Mouse (Mus musculus) MEL (cell line): ENCODE data around the gene Vsig8. TPM values are rescaled to one million over a fixed set of nuclear protein-coding genes. Genes with fewer than 3 reads are reported as not detected.

Experiments used
- DNase-seq: peaks from one replicate; pipeline ENCODE4 v3.0.0; 2011; ENCODE audit warnings: low read depth, low spot score
- H3K27ac ChIP-seq: 2 replicates; pipeline ENCODE4 v1.5.1; 2012; ENCODE audit warnings: low read depth, mild to moderate bottlenecking, control low read depth, low read length, moderate library complexity; ENCODE audit not compliant: control insufficient read depth
- H3K27me3 ChIP-seq, 2 experiments: fragments of 150-350 bp in 1 of 2; sonication (generic) in 1 of 2; 2 replicates each; pipeline ENCODE4 v1.6.1; 2012; ENCODE audit warnings: low read length in 2 of 2, mild to moderate bottlenecking in 2 of 2, improper control_type of control experiment in 1 of 2, moderate library complexity in 1 of 2; ENCODE audit not compliant: insufficient read depth in 2 of 2, control insufficient read depth in 1 of 2
- H3K36me3 ChIP-seq, 2 experiments: 2 replicates each; pipeline ENCODE4 v1.6.1; 2012 to 2014; ENCODE audit warnings: low read length in 2 of 2, improper control_type of control experiment in 1 of 2, inconsistent platforms in 1 of 2, mild to moderate bottlenecking in 1 of 2; ENCODE audit not compliant: insufficient read depth in 2 of 2, control insufficient read depth in 1 of 2
- H3K4me1 ChIP-seq, 2 experiments: fragments of 150-350 bp in 1 of 2; sonication (generic) in 1 of 2; 2 replicates each; pipeline ENCODE4 v1.6.1; 2012; ENCODE audit warnings: low read length in 2 of 2, improper control_type of control experiment in 1 of 2, mild to moderate bottlenecking in 1 of 2; ENCODE audit not compliant: insufficient read depth in 2 of 2, control insufficient read depth in 1 of 2
- H3K4me3 ChIP-seq, 2 experiments: fragments of 150-350 bp in 1 of 2; sonication (generic) in 1 of 2; 2 replicates each; pipeline ENCODE4 v1.5.1; 2012; ENCODE audit warnings: low read depth in 2 of 2, low read length in 2 of 2, mild to moderate bottlenecking in 2 of 2, moderate library complexity in 2 of 2, control low read depth in 1 of 2, improper control_type of control experiment in 1 of 2; ENCODE audit not compliant: control insufficient read depth in 1 of 2, insufficient read depth in 1 of 2
- H3K79me2 ChIP-seq: 2 replicates; pipeline ENCODE4 v1.6.1; 2012; ENCODE audit warnings: mild to moderate bottlenecking, low read length, moderate library complexity; ENCODE audit not compliant: control insufficient read depth, poor library complexity, insufficient read depth
- H3K9ac ChIP-seq: 2 replicates; pipeline ENCODE4 v1.6.1; 2012; ENCODE audit warnings: low read depth, mild to moderate bottlenecking, control low read depth, low read length, moderate library complexity; ENCODE audit not compliant: control insufficient read depth, poor library complexity, severe bottlenecking
- H3K9me3 ChIP-seq: fragments of 150-350 bp; sonication (generic); replicated peaks from 2 replicates; pipeline ENCODE4 v1.6.1; 2012; ENCODE audit warnings: mild to moderate bottlenecking, low read length, improper control_type of control experiment, moderate library complexity; ENCODE audit not compliant: insufficient read depth
- BHLHE40 ChIP-seq: IDR thresholded peaks from 2 replicates; pipeline ENCODE4 v1.6.1; 2012; ENCODE audit warnings: low read depth, mild to moderate bottlenecking, inconsistent platforms, low read length, improper control_type of control experiment, borderline replicate concordance
- CHD1 ChIP-seq: IDR thresholded peaks from 2 replicates; pipeline ENCODE4 v1.6.1; 2012; ENCODE audit warnings: low read depth, mild to moderate bottlenecking, inconsistent platforms, low read length, improper control_type of control experiment
- CHD2 ChIP-seq: IDR thresholded peaks from 2 replicates; pipeline ENCODE4 v1.6.1; 2011; ENCODE audit warnings: low read length, improper control_type of control experiment
- CTCF ChIP-seq, 3 experiments: IDR thresholded peaks in 2 of 3; conservative IDR thresholded peaks in 1 of 3; 2 replicates each; pipeline ENCODE4 v1.5.1; 2011 to 2012; ENCODE audit warnings: low read length in 3 of 3, low read depth in 2 of 3, mild to moderate bottlenecking in 2 of 3, improper control_type of control experiment in 1 of 3, inconsistent platforms in 1 of 3, mixed read lengths in 1 of 3, moderate library complexity in 1 of 3; ENCODE audit not compliant: control insufficient read depth in 1 of 3, insufficient read depth in 1 of 3, poor library complexity in 1 of 3, severe bottlenecking in 1 of 3
- ELF1 ChIP-seq: IDR thresholded peaks from 2 replicates; pipeline ENCODE4 v1.6.1; 2014; ENCODE audit warnings: low read depth, mild to moderate bottlenecking, inconsistent platforms, low read length, improper control_type of control experiment, moderate library complexity
- EP300 ChIP-seq, 2 experiments: IDR thresholded peaks; 2 replicates each; pipeline ENCODE4 v1.6.1; 2011; ENCODE audit warnings: improper control_type of control experiment in 2 of 2, low read length in 2 of 2, low read depth in 1 of 2, mild to moderate bottlenecking in 1 of 2
- ETS1 ChIP-seq: IDR thresholded peaks from 2 replicates; pipeline ENCODE4 v1.6.1; 2012; ENCODE audit warnings: low read depth, mild to moderate bottlenecking, inconsistent platforms, low read length, improper control_type of control experiment, moderate library complexity
- GABPA ChIP-seq: IDR thresholded peaks from 2 replicates; pipeline ENCODE4 v1.6.1; 2012; ENCODE audit warnings: low read depth, mild to moderate bottlenecking, inconsistent platforms, low read length, improper control_type of control experiment, moderate library complexity
- HCFC1 ChIP-seq: IDR thresholded peaks from 2 replicates; pipeline ENCODE4 v1.6.1; 2012; ENCODE audit warnings: low read depth, mild to moderate bottlenecking, inconsistent platforms, low read length, improper control_type of control experiment, moderate library complexity
- JUND ChIP-seq: IDR thresholded peaks from 2 replicates; pipeline ENCODE4 v1.6.1; 2011; ENCODE audit warnings: low read depth, mild to moderate bottlenecking, improper control_type of control experiment, low read length
- KAT2A ChIP-seq: conservative IDR thresholded peaks from 2 replicates; pipeline ENCODE4 v1.6.1; 2012; ENCODE audit warnings: low read depth, low read length, improper control_type of control experiment, inconsistent platforms
- MAFK ChIP-seq: IDR thresholded peaks from 2 replicates; pipeline ENCODE4 v1.6.1; 2011; ENCODE audit warnings: low read depth, mild to moderate bottlenecking, low read length, improper control_type of control experiment, borderline replicate concordance
- MYB ChIP-seq: IDR thresholded peaks from 2 replicates; pipeline ENCODE4 v1.6.1; 2011; ENCODE audit warnings: mild to moderate bottlenecking, low read depth, low read length, improper control_type of control experiment
- MYC ChIP-seq: IDR thresholded peaks from 2 replicates; pipeline ENCODE4 v1.6.1; 2011; ENCODE audit warnings: low read depth, mild to moderate bottlenecking, low read length, improper control_type of control experiment, moderate library complexity
- NELFE ChIP-seq: IDR thresholded peaks from 2 replicates; pipeline ENCODE4 v1.6.1; 2011; ENCODE audit warnings: low read depth, low read length, improper control_type of control experiment
- POLR2A ChIP-seq, 2 experiments: IDR thresholded peaks; 2 replicates each; pipeline ENCODE4 v1.6.1; 2011 to 2012; ENCODE audit warnings: low read length in 2 of 2, mild to moderate bottlenecking in 2 of 2, control low read depth in 1 of 2, improper control_type of control experiment in 1 of 2, low read depth in 1 of 2, moderate library complexity in 1 of 2; ENCODE audit not compliant: control insufficient read depth in 1 of 2, insufficient read depth in 1 of 2, poor library complexity in 1 of 2
- POLR2AphosphoS2 ChIP-seq: IDR thresholded peaks from 2 replicates; pipeline ENCODE4 v1.6.1; 2011; ENCODE audit warnings: low read length, improper control_type of control experiment
- POLR2AphosphoS5 ChIP-seq: IDR thresholded peaks from 2 replicates; pipeline ENCODE4 v1.6.1; 2012; ENCODE audit warnings: low read depth, borderline replicate concordance, mild to moderate bottlenecking, inconsistent platforms, low read length, moderate library complexity, mixed read lengths
- RAD21 ChIP-seq: IDR thresholded peaks from 2 replicates; pipeline ENCODE4 v1.6.1; 2011; ENCODE audit warnings: mild to moderate bottlenecking, low read depth, low read length, improper control_type of control experiment
- SIN3A ChIP-seq: IDR thresholded peaks from 2 replicates; pipeline ENCODE4 v1.6.1; 2012; ENCODE audit warnings: low read length, improper control_type of control experiment, inconsistent platforms
- SMC3 ChIP-seq: IDR thresholded peaks from 2 replicates; pipeline ENCODE4 v1.6.1; 2011; ENCODE audit warnings: low read depth, low read length, improper control_type of control experiment
- TBP ChIP-seq: IDR thresholded peaks from 2 replicates; pipeline ENCODE4 v1.8.0; 2011; ENCODE audit warnings: low read depth, low read length, improper control_type of control experiment
- TCF12 ChIP-seq: IDR thresholded peaks from 2 replicates; pipeline ENCODE4 v1.6.1; 2014; ENCODE audit warnings: low read depth, mild to moderate bottlenecking, inconsistent platforms, low read length, improper control_type of control experiment, moderate library complexity
- USF1 ChIP-seq: IDR thresholded peaks from 2 replicates; pipeline ENCODE4 v1.6.1; 2014; ENCODE audit warnings: low read depth, mild to moderate bottlenecking, inconsistent platforms, low read length, improper control_type of control experiment, moderate library complexity
- ZC3H11A ChIP-seq: IDR thresholded peaks from 2 replicates; pipeline ENCODE4 v1.6.1; 2012; ENCODE audit warnings: low read depth, mild to moderate bottlenecking, inconsistent platforms, low read length, improper control_type of control experiment
- ZNF384 ChIP-seq: IDR thresholded peaks from 2 replicates; pipeline ENCODE4 v1.6.1; 2012; ENCODE audit warnings: low read depth, mild to moderate bottlenecking, inconsistent platforms, low read length, improper control_type of control experiment
- polyA plus RNA-seq, 2 experiments: library from polyadenylated mRNA; stranded (reverse) in 1 of 2; unstranded in 1 of 2; fragments of >175 nt in 1 of 2; fragments of >200 nt in 1 of 2; gene quantifications; 2 replicates each; pipeline versions ENCODE4 v1.2.1 to v1.2.4; 2012; ENCODE audit warnings: low replicate concordance in 2 of 2, low read depth in 1 of 2; ENCODE audit not compliant: insufficient read length in 2 of 2, insufficient read depth in 1 of 2, missing spikeins in 1 of 2
- total RNA-seq: library from RNA; depleted of rRNA; stranded (reverse); fragments of 300-350 nt; gene quantifications from 2 replicates; pipeline ENCODE4 v1.2.3, GENCODE M21; 2012

Vsig8 gene
- total and polyA plus RNA-seq, 3 experiments = not detected

GRCm38 (mm10) chr1:172510421-172510972 lies 45.2 kb upstream of the Vsig8 start:
- H3K27ac ChIP-seq = no peak overlapping the region
- H3K9ac ChIP-seq = no peak overlapping the region

DNA sequence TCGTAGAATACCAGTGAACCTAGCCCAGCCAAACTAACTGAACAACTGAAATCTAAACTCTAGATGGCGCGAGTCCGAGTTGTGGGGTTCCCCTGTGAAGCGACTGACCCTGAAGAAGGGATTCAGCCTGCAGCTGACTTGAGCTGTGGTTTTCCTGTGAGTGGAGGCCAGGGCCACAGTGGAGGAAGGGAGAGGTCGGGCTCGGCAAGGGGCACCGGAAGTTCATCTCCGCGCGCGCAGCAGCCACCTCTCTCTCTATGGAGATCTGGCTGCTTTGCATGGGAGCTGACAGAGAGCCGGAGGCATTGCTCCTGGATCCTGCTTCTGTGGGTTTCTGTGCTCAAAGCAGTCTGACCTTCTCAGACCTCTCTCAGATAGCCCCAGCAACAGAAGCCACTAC lies 42.8 kb upstream of the Vsig8 start:
- H3K4me3 ChIP-seq = peak overlapping the region; percentile 45 to 57
- peak overlapping the region; percentile 75 for H3K9ac ChIP-seq
- no peak for TF ChIP-seq USF1
- TF ChIP-seq POLR2A (IDR thresholded peaks at IDR 0.05; ENCODE audit: control insufficient read depth in 1 of 2, insufficient read depth in 1 of 2, low read depth in 1 of 2, low read length in 2 of 2, poor library complexity in 1 of 2) = peak in 1 of 2 experiments; percentile 40; a peak in 1 of 4 replicates
- no peak for TF ChIP-seq HCFC1
- no peak for TF ChIP-seq GABPA
- no peak for TF ChIP-seq ZNF384
- TF ChIP-seq SIN3A = peak; percentile 47; the same call in 1 of the 2 replicates
- no peak for TF ChIP-seq TCF12
- no peak for TF ChIP-seq POLR2AphosphoS5
- no peak for TF ChIP-seq BHLHE40
- no peak for TF ChIP-seq ELF1
- TF ChIP-seq KAT2A = no peak
- TF ChIP-seq EP300 (IDR thresholded peaks at IDR 0.05; ENCODE audit: low read depth in 1 of 2, low read length in 2 of 2) = peak in 1 of 2 experiments; percentile 32; a peak in 1 of 4 replicates
- TF ChIP-seq MYB = no peak
- TF ChIP-seq ETS1 = peak; percentile 57
- TF ChIP-seq MYC = no peak
- TF ChIP-seq CHD2 = no peak
- TF ChIP-seq TBP = 0 out of 2 replicates have a peak, but pooled peaks have one; percentile 59
- peak; percentile 68 for TF ChIP-seq NELFE
- TF ChIP-seq SMC3 = no peak
- no peak for TF ChIP-seq ZC3H11A
- TF ChIP-seq RAD21 = no peak
- peak in 2 of 3 experiments; percentile 19 to 25; a peak in 3 of 6 replicates for TF ChIP-seq CTCF (IDR thresholded peaks at IDR 0.05 in 2 of 3, conservative IDR thresholded peaks at IDR 0.05 in 1 of 3; ENCODE audit: control insufficient read depth in 1 of 3, insufficient read depth in 1 of 3, low read depth in 2 of 3, low read length in 3 of 3, poor library complexity in 1 of 3, severe bottlenecking in 1 of 3)
- TF ChIP-seq JUND = no peak
- TF ChIP-seq MAFK = no peak
- H3K27me3 ChIP-seq = no peaks in the 10 kb centered on the region
- peaks cover 12 to 35% of the 10 kb centered on the region in 2 experiments for H3K4me1 ChIP-seq
- H3K36me3 ChIP-seq = peaks cover 0 to 21% of the 10 kb centered on the region in 2 experiments; a peak in 2 of 4 replicates
- peak; percentile 73 for DNase-seq
- H3K27ac ChIP-seq = peak overlapping the region; percentile 89
- H3K79me2 ChIP-seq = no peaks in the 10 kb centered on the region; the same call in 1 of the 2 replicates
- H3K9me3 ChIP-seq = no peaks in the 10 kb centered on the region

More at GRCm38 (mm10) chr1:172510421-172510972, 45.2 kb upstream of the Vsig8 start:
- no peak for DNase-seq
- no peak for TF ChIP-seq POLR2AphosphoS2
- no peak for TF ChIP-seq CHD1
- TF ChIP-seq, all 39 proteins: peak for 0
- no peak overlapping the region for H3K4me3 ChIP-seq
- peaks cover 13 to 45% of the 10 kb centered on the region in 2 experiments for H3K4me1 ChIP-seq
- H3K79me2 ChIP-seq = no peaks in the 10 kb centered on the region; the same call in 1 of the 2 replicates
- H3K27me3 ChIP-seq = no peaks in the 10 kb centered on the region
- peaks cover 0 to 31% of the 10 kb centered on the region in 2 experiments; a peak in 2 of 4 replicates for H3K36me3 ChIP-seq
- H3K9me3 ChIP-seq = no peaks in the 10 kb centered on the region
